Mouse (Mus musculus): ENCODE measurements around the gene S100a3. TPM values are rescaled to one million over a fixed set of nuclear protein-coding genes. Genes with fewer than 3 reads are reported as not detected.

Gene S100a3
- total RNA-seq, 2 experiments from 2014 or later: not detected

DNA sequence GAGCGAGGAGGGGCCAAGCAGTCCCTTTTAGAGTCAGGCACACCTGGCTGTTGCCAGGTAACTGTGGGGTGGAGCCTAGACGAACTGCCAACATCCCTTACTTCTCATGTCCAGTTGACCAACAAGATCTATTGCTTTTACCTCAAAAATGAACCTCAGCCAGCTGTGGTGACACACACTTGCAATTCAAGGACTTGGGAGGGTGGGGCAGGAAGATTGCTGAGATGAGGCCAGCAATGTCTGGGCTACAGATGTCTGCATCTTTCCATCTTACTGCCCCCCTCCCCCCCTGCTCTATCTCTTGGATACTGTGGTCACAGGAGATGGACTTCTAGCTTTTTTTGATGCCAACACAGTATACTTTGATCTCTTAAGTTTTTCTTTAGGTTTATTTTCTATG lies 8.1 kb upstream of the S100a3 start:
- no peak for ATAC-seq (replicated peaks; ENCODE audit: low FRiP score, poor library complexity, severe bottlenecking)

DNA sequence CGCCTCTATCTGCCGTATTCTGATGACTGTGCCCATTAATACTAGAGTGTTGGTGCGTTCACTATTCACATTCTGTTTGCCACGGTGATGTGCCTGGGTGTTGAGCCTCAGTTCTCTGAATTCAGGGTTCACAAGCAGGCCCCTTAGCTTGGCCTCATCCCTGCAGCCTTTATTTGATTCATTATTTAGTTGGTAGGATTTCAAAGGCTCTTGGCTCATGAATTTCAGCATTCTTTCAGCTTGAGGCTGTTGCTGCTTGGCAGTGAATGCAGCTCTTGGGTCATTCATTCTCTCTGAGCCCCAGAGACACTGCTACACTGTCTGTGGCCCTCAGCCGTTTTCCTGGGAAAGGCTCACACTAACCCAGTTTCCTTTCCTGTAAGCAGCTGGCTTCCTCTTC lies 4.4 kb upstream of the S100a3 start:
- ATAC-seq (replicated peaks; ENCODE audit: low FRiP score, poor library complexity, severe bottlenecking): no peak

DNA sequence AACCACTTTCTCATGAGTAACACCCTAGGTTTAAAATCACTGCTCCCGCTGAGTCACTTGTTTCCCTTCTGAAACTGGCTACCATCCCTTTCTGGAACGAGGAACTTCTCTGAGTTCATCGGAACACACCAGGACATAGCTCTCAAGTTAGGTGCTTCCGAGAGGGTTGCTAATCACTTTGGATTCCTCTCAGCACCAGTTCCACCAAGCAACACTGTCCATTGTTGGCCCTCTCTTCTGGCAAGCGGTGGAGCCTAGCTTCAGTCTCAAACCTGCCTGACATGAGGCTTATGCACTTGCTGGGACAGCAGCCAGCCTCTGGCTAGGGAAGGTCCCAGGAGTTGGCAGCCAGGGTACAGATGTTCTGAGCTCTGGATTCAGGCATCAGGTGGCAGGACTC lies 14.3 kb downstream of the S100a3 start:
- no peak for ATAC-seq (replicated peaks; ENCODE audit: low FRiP score, poor library complexity, severe bottlenecking)

DNA sequence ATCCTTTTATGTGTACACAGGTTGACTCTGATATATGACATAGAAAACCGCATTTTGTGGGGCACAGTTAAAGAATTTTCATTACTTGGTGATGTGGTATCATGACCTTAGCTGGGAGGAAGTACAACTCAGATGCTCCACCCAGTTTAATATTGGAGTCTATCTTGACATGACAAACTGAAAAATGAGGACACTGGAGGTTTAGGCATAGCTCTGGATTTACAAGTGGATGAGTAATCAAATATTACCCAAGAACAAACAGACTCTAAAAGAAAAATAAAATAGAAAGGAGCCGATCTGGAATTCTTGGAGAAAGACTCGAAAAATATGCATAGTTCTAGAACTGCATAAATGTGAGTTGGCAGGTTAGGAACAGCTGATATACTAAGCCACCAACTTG lies 14.9 kb downstream of the S100a3 start:
- ATAC-seq (replicated peaks; ENCODE audit: low FRiP score, poor library complexity, severe bottlenecking): no peak

DNA sequence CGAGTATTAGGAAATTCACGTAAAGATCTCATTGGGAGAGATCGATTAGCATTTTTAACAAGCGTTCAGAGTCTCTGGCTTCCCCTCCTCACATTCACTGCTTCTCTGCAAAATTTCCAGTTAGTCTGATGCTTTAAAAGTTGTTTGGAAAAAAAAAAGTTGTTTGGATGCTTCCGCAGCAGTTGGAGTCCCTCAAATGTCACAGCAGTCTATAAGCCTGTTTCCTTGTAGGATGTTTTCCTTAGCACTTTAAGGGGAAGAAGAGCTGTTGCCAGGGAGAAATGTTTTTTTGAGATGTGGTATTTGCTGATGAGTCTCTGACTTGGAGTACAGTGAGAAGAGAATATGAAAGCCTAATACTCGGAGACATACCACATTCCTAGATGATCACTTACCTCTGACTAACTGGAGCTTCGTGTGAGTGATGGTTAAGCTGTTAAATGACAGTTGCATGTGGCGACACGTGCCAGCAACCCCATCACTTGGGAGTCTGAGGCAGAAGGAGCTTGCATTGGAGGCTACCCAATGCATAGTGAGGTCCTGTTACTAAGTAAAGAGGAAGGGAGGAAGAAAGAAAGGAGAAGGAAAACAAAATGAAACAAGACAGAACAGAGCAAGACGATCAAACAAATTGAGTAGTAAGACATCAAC lies 16.1 kb downstream of the S100a3 start:
- ATAC-seq (replicated peaks; ENCODE audit: low FRiP score, poor library complexity, severe bottlenecking): no peak

DNA sequence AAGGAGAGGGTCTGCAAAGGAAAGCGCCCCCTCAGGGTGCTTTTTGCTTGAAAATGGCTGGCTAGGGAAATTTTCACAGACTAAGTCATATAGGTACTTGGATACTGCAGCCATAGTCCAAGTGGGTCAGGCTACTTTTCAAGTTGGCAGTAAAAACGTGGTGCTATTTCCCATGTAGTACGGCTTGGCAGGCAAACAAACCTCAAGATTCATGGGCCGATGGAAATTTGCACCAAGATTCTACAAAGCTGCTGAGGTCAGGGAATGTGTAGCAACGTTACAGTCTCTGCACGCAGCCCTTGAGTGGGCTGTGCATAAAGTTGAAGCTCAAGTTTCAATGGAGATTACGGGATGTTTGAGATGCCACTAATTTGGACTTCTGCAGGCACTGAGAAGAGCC lies 19.1 kb downstream of the S100a3 start:
- ATAC-seq (replicated peaks; ENCODE audit: low FRiP score, poor library complexity, severe bottlenecking): no peak

DNA sequence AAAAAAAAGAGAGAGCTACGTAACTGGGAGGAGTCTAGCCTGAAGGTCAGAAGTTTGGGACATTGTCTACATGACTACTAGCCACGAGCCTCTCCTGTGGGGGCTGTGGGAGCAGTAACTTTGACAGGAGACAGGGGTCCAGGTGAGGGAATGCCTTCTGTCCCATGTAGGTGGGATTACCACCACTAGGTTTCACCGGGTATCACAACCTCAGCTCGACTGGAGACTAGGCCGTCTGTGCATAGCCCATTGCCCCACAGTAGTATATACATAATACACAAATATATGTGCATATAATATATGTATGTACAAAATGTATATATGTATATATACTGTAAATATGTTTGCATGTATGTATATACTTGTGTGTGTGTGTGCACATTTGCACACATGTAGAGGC lies 20.8 kb downstream of the S100a3 start:
- ATAC-seq (replicated peaks; ENCODE audit: low FRiP score, poor library complexity, severe bottlenecking): no peak

DNA sequence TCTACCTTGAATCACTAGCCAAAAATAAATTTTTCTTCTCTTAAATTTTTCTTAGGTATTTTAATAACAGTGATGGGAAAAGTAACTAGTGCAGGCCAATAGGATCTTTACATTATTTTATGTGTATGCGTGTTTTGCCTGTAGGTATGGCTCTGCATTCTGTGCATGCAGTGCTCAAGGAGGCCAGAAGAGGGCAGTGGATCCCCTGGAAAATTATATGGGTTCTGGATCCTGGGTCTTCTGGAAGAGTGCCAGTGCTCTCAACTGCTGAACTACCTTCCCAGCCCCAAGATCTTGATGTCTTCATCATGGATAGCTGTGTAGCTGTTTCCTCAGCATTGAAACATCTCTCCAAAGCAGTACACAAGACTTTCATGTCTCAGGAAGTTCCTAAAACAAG lies 21.8 kb downstream of the S100a3 start:
- no peak for ATAC-seq (replicated peaks; ENCODE audit: low FRiP score, poor library complexity, severe bottlenecking)

DNA sequence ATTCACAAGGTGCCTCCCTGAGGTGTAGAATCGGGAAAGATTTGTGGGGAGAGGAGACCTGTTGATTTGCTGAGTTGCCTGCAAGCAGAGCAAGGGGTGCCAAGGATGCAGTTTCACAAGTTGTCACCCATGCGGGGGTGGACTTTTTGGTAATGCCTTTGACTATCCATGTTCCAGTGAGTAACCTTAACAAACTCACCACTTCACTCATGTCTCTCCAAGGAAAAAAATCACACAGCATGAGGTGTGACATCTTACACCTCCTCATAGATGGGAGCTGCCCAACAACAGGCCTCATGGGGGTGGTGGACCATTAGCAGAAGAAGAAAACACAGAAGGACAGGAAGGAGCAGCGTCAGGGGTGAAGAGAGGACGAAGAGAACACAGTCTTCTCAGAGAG lies 22.2 kb downstream of the S100a3 start:
- ATAC-seq (replicated peaks; ENCODE audit: low FRiP score, poor library complexity, severe bottlenecking): no peak

DNA sequence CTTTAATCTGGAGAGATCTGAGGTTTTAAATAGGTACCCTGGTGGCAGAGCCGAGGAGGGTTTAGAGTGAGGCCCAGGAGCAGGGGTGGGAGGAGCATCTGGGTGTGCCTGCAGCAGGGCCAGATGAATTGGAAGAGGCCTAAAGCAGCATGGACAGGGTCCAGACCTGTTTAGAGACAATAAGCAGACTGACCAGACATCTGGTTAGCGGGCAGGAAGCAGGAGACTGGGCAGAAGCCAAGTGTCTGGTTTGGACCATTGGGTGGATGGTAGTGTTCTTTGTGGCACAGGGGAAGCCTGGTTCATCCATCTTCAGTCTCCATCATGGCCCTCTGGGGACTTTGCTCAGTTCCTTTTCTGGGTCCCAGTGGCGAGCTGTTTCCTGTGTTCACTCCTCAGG lies 23.5 kb downstream of the S100a3 start:
- no peak for ATAC-seq (replicated peaks; ENCODE audit: low FRiP score, poor library complexity, severe bottlenecking)

DNA sequence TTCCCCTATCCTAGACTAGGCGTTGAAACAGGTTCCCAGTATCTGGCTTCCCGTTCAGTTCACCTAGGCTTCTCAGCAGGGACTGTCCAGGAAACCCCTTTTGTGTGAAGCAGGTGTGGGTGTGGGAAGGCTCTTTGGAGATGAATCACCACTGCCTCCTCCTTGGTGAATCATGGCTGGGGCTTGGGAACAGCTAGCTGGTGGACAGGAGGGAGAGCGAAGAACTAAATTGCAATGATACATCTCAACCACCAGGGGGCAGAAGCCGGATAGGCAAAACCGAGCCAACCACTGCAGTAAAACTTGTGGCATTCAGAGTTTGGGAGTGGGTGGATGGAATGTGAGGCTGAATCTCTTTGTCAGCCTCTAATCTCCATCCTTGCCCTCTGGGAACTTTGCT lies 25.2 kb downstream of the S100a3 start:
- ATAC-seq (replicated peaks; ENCODE audit: low FRiP score, poor library complexity, severe bottlenecking): peak; percentile 73

DNA sequence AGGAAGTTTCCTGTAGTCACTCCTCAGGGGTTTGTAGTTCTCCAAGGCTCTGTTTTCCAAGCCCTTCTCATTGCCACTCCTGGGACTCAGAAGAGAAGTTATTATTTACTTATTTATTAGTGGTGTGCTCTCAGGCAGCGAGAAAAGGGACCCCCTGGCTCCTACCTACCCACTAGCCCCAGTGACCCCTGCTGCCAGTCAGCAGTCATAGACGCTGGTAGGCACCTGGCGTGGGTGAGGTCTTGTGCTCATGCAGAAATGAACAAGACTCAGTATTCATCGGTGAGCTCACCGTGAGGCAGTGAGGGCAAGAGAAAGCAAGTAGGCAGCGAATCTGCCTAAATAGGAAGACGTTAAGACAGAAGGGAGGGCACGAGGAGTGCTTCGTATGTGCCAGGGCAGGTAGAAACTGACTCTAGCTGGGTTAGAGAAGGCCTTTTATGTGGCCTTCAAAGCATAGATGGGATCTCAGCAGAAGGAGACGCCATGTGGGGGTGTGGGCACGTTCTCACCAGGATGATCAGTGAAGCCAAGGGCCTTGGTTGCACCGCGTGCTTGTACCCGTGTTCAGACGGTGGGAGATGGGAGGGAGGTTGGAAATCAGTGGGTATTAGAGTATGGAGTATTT lies 25.8 kb downstream of the S100a3 start:
- ATAC-seq (replicated peaks; ENCODE audit: low FRiP score, poor library complexity, severe bottlenecking): peak; percentile 17; the same call in 1 of the 2 replicates

DNA sequence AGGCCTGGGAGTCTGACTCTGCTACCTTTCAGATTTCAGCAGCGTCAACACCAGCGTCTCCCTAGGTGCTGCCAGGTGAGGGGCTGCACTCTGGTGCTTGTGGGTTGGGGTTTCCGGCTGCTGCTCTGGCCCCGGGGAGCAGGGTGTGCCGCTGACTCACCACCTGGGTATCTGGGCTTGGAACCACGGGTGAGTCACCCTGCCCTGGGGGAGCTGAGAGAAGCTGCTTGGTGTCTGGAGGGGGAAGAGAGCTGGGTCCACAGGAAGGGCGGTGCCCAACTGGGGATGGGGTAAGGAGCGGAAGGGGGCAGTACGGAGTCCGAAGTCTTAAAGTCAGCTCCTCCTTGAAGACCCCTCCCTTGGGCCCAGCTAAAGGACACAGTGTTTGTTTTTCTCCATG lies 26.5 kb downstream of the S100a3 start:
- peak; percentile 38; the same call in 1 of the 2 replicates for ATAC-seq (replicated peaks; ENCODE audit: low FRiP score, poor library complexity, severe bottlenecking)

DNA sequence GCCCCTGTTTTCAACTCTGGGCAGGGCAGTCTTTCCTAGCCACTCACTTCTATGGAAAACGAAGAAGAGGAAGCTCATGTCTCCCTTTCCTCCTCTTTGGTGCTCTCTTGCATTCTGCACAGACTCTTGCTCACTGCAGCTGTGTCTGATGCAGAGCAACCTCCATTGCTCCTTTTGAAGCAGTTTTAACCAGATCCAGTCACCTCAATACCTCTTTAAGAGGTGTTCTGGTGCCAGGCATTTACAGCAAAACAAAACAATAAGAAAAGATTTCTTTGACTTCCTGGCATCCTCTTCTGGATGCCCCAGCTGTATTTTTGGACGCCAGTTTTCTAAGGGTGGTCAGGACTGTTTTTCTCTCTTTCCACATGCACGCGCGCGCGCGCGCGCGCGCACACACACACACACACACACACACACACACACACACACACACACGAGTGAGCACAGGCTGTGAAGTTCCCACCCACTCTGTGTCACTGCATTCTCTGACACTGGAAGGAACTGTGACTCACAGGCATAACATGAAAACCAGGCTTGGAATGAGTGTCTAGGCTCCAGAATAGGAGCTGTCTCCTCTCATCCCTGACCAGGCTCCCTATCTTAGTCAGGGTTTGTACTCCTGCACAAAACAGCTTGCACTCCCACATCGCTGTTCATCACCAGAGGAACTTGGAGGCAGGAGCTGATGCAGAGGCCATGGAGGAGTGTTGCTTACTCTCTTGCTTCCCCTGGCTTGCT lies 27.2 kb downstream of the S100a3 start:
- ATAC-seq (replicated peaks; ENCODE audit: low FRiP score, poor library complexity, severe bottlenecking): no peak

DNA sequence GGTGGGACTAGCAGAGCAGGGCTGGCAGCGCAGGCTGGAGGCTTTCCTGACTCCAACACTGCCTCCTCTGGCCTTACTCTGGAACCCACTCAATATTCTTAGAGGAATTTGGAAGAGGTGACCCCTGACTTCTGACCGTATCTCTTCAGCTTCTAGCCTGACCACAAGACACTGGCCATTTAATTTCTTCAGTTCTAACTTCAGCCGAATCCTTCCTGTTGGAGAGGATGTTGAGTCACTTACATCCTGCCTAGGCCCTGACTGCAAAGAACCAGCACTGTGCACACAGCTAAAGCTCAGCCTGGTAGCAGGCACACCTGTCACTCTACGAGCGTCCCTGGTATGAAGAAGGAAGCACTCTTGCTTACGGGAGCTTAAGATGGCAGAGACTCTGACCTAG lies 29.0 kb downstream of the S100a3 start:
- no peak for ATAC-seq (replicated peaks; ENCODE audit: low FRiP score, poor library complexity, severe bottlenecking)

DNA sequence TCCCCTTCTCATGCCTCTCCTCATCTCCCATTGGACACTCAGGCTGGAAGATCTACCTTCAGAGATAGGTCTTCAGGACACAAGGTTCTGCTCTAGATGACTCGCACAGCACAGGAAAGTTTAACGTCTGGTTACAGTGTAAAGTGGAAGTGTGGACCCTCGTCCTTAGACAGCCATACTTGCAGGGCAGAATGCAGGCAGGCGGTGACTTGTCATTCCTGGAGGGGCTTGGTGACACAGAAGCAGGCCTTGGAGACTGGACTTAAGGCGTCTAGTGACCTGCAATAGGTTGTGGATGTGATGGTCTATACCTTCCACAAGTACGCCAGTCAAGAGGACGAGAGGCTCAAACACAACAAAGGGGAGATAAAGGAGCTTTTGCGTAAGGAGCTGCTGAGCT lies 29.6 kb downstream of the S100a3 start, which contains the start of gene S100a2:
Gene S100a2, plus strand, starts transcription at position 301 of the 400 bp plus-strand sequence.
- no peak for ATAC-seq (replicated peaks; ENCODE audit: low FRiP score, poor library complexity, severe bottlenecking)

DNA sequence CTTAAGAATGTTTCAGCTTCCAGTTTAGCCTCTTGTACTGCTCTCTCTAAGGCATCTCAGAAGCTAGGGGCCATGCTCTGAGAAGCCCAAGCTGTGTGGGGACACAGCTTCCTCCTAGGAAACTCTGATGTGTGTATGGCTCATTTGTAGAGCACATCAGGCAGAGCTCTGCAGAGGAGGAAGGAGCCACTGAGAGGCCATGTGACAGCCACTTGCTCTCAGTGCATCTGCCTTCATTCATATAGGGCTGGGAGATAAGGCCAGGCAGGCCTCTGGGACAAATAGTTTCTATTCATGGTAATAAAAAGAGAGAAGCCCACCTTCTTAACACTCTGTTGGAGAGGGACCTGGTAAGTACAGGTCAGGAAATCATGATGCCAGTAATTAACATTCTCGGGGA lies 34.1 kb downstream of the S100a3 start:
- no peak for ATAC-seq (replicated peaks; ENCODE audit: low FRiP score, poor library complexity, severe bottlenecking)

DNA sequence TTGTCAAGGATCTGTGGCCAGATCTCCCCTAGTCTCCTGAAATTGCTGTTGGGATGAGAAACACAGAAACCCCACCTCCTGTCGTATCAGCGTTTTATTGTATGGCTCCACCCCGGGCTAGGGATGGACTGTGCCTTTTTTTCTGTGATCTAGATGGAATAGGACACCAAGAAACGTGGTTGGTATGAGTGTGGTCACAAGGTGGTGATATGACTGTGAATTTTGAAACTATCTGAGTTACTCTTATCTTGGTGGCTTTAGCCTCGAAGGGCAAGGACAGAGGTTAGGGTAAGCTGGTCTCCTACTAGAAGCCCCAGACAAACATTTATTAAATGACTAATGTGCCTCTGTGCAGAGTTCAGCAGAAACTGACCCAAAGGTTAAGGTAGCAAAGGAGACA lies 35.2 kb downstream of the S100a3 start:
- no peak for ATAC-seq (replicated peaks; ENCODE audit: low FRiP score, poor library complexity, severe bottlenecking)

DNA sequence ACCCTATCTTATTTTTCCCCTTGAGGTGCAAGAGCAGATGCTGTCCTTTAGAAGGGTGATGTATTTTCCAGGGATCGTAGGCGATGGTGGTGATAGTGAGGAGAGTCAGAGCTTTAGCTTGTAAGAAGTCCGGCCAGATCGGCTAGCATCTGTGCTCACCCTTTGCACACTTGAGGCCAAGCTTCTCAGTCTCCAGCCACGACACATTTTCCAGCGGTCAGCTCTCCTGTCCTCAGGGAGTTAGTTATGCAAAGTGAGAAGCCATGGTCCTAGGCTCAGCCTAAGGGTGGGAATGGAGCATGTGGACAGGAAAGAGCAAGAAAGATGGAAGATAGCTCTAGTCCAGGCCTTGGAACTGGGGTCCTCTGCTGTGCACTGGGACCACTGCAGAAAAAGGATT lies 36.4 kb downstream of the S100a3 start:
- no peak for ATAC-seq (replicated peaks; ENCODE audit: low FRiP score, poor library complexity, severe bottlenecking)

DNA sequence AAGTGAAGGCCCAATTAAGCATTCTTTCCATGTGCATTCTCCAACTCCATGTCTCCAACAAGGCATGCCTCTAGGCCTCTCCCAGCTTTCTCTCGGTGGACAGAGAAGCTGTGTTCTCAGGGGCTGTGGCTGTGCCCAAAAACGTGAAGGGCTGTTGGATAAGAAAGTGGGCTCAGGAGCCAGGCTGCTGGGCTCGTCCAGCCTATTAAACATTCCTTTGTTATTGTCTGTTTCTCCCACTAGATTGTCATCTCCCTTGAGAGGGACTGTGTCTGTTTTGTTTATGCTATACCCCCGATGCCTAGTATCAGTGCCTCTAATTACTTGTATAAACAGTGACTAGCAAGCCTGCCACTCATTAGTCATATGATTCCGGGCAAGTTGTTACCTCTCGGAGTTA lies 37.4 kb downstream of the S100a3 start:
- ATAC-seq (replicated peaks; ENCODE audit: low FRiP score, poor library complexity, severe bottlenecking): no peak

DNA sequence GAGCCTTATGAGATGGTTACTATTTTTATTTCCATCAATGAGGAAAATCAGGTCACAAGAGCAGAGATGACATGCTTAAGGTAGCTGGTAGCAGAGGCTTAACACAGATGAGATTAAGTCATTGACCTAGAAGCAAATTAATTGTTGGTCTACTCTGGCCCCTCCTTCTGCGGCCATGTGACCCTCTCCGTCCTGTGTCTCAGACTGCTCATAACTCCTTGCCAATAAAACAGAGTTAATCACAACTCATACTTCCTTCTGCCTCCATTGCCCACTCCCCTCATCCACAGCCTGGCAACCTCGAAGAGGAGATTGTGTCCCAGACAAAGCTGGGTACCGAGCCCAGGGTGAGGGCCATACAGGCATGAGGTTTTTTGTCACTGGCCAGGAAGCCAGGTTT lies 37.8 kb downstream of the S100a3 start:
- ATAC-seq (replicated peaks; ENCODE audit: low FRiP score, poor library complexity, severe bottlenecking): no peak

All from erythroblast, adult 5-6 weeks (primary cell).